Mouse (Mus musculus) kidney, adult 9 months (tissue): ENCODE data around the gene Dyrk2.

Experiments
- DNase-seq: peaks from one replicate; pipeline ENCODE4 v3.0.0; 2022

Dyrk2 gene

GRCm38 (mm10) chr10:118870201-118870980 lies at the start of gene Dyrk2:
TSS of gene Dyrk2 (minus strand) at chr10:118870209.
- DNase-seq: peak; percentile 48

GRCm38 (mm10) chr10:118902625-118903024 lies 32.6 kb upstream of the Dyrk2 start:
- DNase-seq: no peak

- DNase-seq: no peak
Observed at GRCm38 (mm10) chr10:118893645-118894044, 23.6 kb upstream of the Dyrk2 start.

- DNase-seq: no peak
Observed at GRCm38 (mm10) chr10:118884126-118884525, 14.1 kb upstream of the Dyrk2 start.

- DNase-seq: no peak
Observed at GRCm38 (mm10) chr10:118883317-118883716, 13.3 kb upstream of the Dyrk2 start.

GRCm38 (mm10) chr10:118882258-118882885 lies 12.4 kb upstream of the Dyrk2 start:
- peak; percentile 30 for DNase-seq

- no peak for DNase-seq
Observed at GRCm38 (mm10) chr10:118880776-118881175, 10.8 kb upstream of the Dyrk2 start.

- DNase-seq: no peak
Observed at GRCm38 (mm10) chr10:118872196-118872595, 2.2 kb upstream of the Dyrk2 start.

GRCm38 (mm10) chr10:118869591-118870001 lies 413 bp downstream of the Dyrk2 start:
- DNase-seq: peak; percentile 88

GRCm38 (mm10) chr10:118868601-118869590 lies 1.1 kb downstream of the Dyrk2 start:
- peak; percentile 77 for DNase-seq

GRCm38 (mm10) chr10:118867896-118868600 lies 2.0 kb downstream of the Dyrk2 start:
- peak; percentile 37 for DNase-seq

- peak; percentile 78 for DNase-seq
Observed at GRCm38 (mm10) chr10:118867304-118867895, 2.6 kb downstream of the Dyrk2 start.

GRCm38 (mm10) chr10:118864976-118865375 lies 5.0 kb downstream of the Dyrk2 start:
- peak; percentile 42 for DNase-seq

GRCm38 (mm10) chr10:118863611-118864010 lies 6.4 kb downstream of the Dyrk2 start:
- peak; percentile 76 for DNase-seq

- no peak for DNase-seq
Observed at GRCm38 (mm10) chr10:118862233-118862632, 7.8 kb downstream of the Dyrk2 start.

GRCm38 (mm10) chr10:118861234-118862025 lies 8.6 kb downstream of the Dyrk2 start:
- no peak for DNase-seq

GRCm38 (mm10) chr10:118859655-118860054 lies 10.4 kb downstream of the Dyrk2 start:
- DNase-seq: no peak

GRCm38 (mm10) chr10:118854641-118855040 lies 15.4 kb downstream of the Dyrk2 start:
- DNase-seq: no peak

- DNase-seq: no peak
Observed at GRCm38 (mm10) chr10:118852554-118852953, 17.5 kb downstream of the Dyrk2 start.

- DNase-seq: no peak
Observed at GRCm38 (mm10) chr10:118848501-118848900, 21.5 kb downstream of the Dyrk2 start.

GRCm38 (mm10) chr10:118846991-118847545 lies 22.9 kb downstream of the Dyrk2 start:
- no peak for DNase-seq
